Mouse (Mus musculus): Measurements from ENCODE around the gene Gm40193. TPM values are rescaled to one million over a fixed set of nuclear protein-coding genes. Genes with fewer than 3 reads are reported as not detected.
A peak's percentile ranks its signal among the peaks of the same experiment; 100 is the strongest.

Gm40193 gene
- not detected in 2 replicates for polyA plus RNA-seq (2015; fragmentation: Nextera tagmentation; extraction: Ambion mirVana)

GRCm38 (mm10) chr11:70532839-70533238 is at the start of gene Gm40193:
Gene Gm40193, minus strand, starts transcription at chr11:70532939.
- H3K36me3 ChIP-seq (ENCODE audit: insufficient read depth, low read length): no peaks in the 10 kb centered on the region; the same call in none of the 2 replicates
- H3K27me3 ChIP-seq (replicated peaks; ENCODE audit: insufficient read depth, low read length): no peaks in the 10 kb centered on the region
- no peak for TF ChIP-seq EP300 (IDR thresholded peaks at IDR 0.05)
- no peak for TF ChIP-seq CTCF (IDR thresholded peaks at IDR 0.05)
- H3K4me3 ChIP-seq (ENCODE audit: low read depth, low read length): no peak within 1 kb of the TSS
- DNase-seq (ENCODE audit: low spot score) (no peak), ATAC-seq (no peak)
- H3K9ac ChIP-seq (replicated peaks; ENCODE audit: low read depth): no peak within 1 kb of the TSS
- H3K4me1 ChIP-seq (ENCODE audit: insufficient read depth, low read depth, low read length): no peaks in the 10 kb centered on the region
- no peak within 1 kb of the TSS for H3K4me2 ChIP-seq (replicated peaks; ENCODE audit: low read depth, low read length)
- H3K9me3 ChIP-seq (ENCODE audit: low read length): no peaks in the 10 kb centered on the region
- WGBS: 80% methylated on average over 6 of the region's 6 CpGs
- H3K27ac ChIP-seq (ENCODE audit: low read length): no peak within 1 kb of the TSS

GRCm38 (mm10) chr11:70582196-70582595 is 49.5 kb upstream of the Gm40193 start:
- H3K36me3 ChIP-seq (ENCODE audit: insufficient read depth, low read length): no peaks in the 10 kb centered on the region
- H3K27ac ChIP-seq (ENCODE audit: low read length): no peak overlapping the region
- ATAC-seq (no peak), DNase-seq (ENCODE audit: low spot score) (no peak)
- WGBS: 32% methylated on average over 3 of the region's 3 CpGs
- no peak overlapping the region for H3K4me2 ChIP-seq (replicated peaks; ENCODE audit: low read depth, low read length)
- no peak for TF ChIP-seq EP300 (IDR thresholded peaks at IDR 0.05)
- TF ChIP-seq CTCF (IDR thresholded peaks at IDR 0.05): no peak
- H3K4me3 ChIP-seq (ENCODE audit: low read depth, low read length): no peak overlapping the region
- H3K9ac ChIP-seq (replicated peaks; ENCODE audit: low read depth): no peak overlapping the region
- no peaks in the 10 kb centered on the region for H3K9me3 ChIP-seq (ENCODE audit: low read length)
- no peaks in the 10 kb centered on the region for H3K27me3 ChIP-seq (replicated peaks; ENCODE audit: insufficient read depth, low read length)
- H3K4me1 ChIP-seq (ENCODE audit: insufficient read depth, low read depth, low read length): peaks cover 40% of the 10 kb centered on the region

- no peak overlapping the region for H3K4me2 ChIP-seq (replicated peaks; ENCODE audit: low read depth, low read length)
- no peak overlapping the region for H3K27ac ChIP-seq (ENCODE audit: low read length)
- no peaks in the 10 kb centered on the region for H3K9me3 ChIP-seq (ENCODE audit: low read length)
- no peak overlapping the region for H3K9ac ChIP-seq (replicated peaks; ENCODE audit: low read depth)
- H3K27me3 ChIP-seq (replicated peaks; ENCODE audit: insufficient read depth, low read length): no peaks in the 10 kb centered on the region
- ATAC-seq: no peak
- WGBS: 62% methylated on average over 3 of the region's 3 CpGs
- peaks cover 36% of the 10 kb centered on the region for H3K4me1 ChIP-seq (ENCODE audit: insufficient read depth, low read depth, low read length)
- no peak overlapping the region for H3K4me3 ChIP-seq (ENCODE audit: low read depth, low read length)
- no peaks in the 10 kb centered on the region for H3K36me3 ChIP-seq (ENCODE audit: insufficient read depth, low read length)
- no peak for DNase-seq (ENCODE audit: low spot score)
- no peak for TF ChIP-seq CTCF (IDR thresholded peaks at IDR 0.05)
- TF ChIP-seq EP300 (IDR thresholded peaks at IDR 0.05): no peak
Observed at GRCm38 (mm10) chr11:70580921-70581320, 48.2 kb upstream of the Gm40193 start.

GRCm38 (mm10) chr11:70580358-70580720 is 47.6 kb upstream of the Gm40193 start:
- ATAC-seq: no peak
- peaks cover 31% of the 10 kb centered on the region for H3K4me1 ChIP-seq (ENCODE audit: insufficient read depth, low read depth, low read length)
- H3K27me3 ChIP-seq (replicated peaks; ENCODE audit: insufficient read depth, low read length): no peaks in the 10 kb centered on the region
- H3K9ac ChIP-seq (replicated peaks; ENCODE audit: low read depth): no peak overlapping the region
- WGBS: 37% methylated on average over 5 of the region's 5 CpGs
- no peaks in the 10 kb centered on the region for H3K36me3 ChIP-seq (ENCODE audit: insufficient read depth, low read length)
- TF ChIP-seq CTCF (IDR thresholded peaks at IDR 0.05) (no peak), EP300 (IDR thresholded peaks at IDR 0.05) (no peak)
- H3K4me2 ChIP-seq (replicated peaks; ENCODE audit: low read depth, low read length): no peak overlapping the region
- no peak overlapping the region for H3K4me3 ChIP-seq (ENCODE audit: low read depth, low read length)
- H3K9me3 ChIP-seq (ENCODE audit: low read length): no peaks in the 10 kb centered on the region
- H3K27ac ChIP-seq (ENCODE audit: low read length): no peak overlapping the region; the same call in 1 of the 2 replicates
- DNase-seq (ENCODE audit: low spot score): peak; percentile 30

GRCm38 (mm10) chr11:70579710-70580357 is 47.1 kb upstream of the Gm40193 start:
- Histone ChIP-seq H3K9me3 (ENCODE audit: low read length) (no peaks in the 10 kb centered on the region), H3K27me3 (replicated peaks; ENCODE audit: insufficient read depth, low read length) (no peaks in the 10 kb centered on the region), H3K27ac (ENCODE audit: low read length) (peak overlapping the region; percentile 51; the same call in 1 of the 2 replicates), H3K4me3 (ENCODE audit: low read depth, low read length) (no peak overlapping the region), H3K4me2 (replicated peaks; ENCODE audit: low read depth, low read length) (no peak overlapping the region), H3K9ac (replicated peaks; ENCODE audit: low read depth) (no peak overlapping the region), H3K4me1 (ENCODE audit: insufficient read depth, low read depth, low read length) (peaks cover 27% of the 10 kb centered on the region), H3K36me3 (ENCODE audit: insufficient read depth, low read length) (no peaks in the 10 kb centered on the region)
- 66% methylated on average over 9 of the region's 9 CpGs for WGBS
- ATAC-seq: no peak
- no peak for DNase-seq (ENCODE audit: low spot score)
- no peak for TF ChIP-seq EP300 (IDR thresholded peaks at IDR 0.05)
- TF ChIP-seq CTCF (IDR thresholded peaks at IDR 0.05): no peak

- Histone ChIP-seq H3K4me2 (replicated peaks; ENCODE audit: low read depth, low read length) (no peak overlapping the region), H3K4me1 (ENCODE audit: insufficient read depth, low read depth, low read length) (peaks cover 21% of the 10 kb centered on the region), H3K27ac (ENCODE audit: low read length) (no peak overlapping the region), H3K9me3 (ENCODE audit: low read length) (no peaks in the 10 kb centered on the region), H3K4me3 (ENCODE audit: low read depth, low read length) (no peak overlapping the region), H3K9ac (replicated peaks; ENCODE audit: low read depth) (no peak overlapping the region), H3K27me3 (replicated peaks; ENCODE audit: insufficient read depth, low read length) (no peaks in the 10 kb centered on the region), H3K36me3 (ENCODE audit: insufficient read depth, low read length) (no peaks in the 10 kb centered on the region)
- DNase-seq (ENCODE audit: low spot score): no peak
- TF ChIP-seq EP300 (IDR thresholded peaks at IDR 0.05) (no peak), CTCF (IDR thresholded peaks at IDR 0.05) (no peak)
- 85% methylated on average over 6 of the region's 6 CpGs for WGBS
- ATAC-seq: no peak
Observed at GRCm38 (mm10) chr11:70578962-70579361, 46.2 kb upstream of the Gm40193 start.

Measured in lung, postnatal 0 days (tissue).